12 mouse cellular contexts compared by ENCODE assay signal in the genomic region with DNA sequence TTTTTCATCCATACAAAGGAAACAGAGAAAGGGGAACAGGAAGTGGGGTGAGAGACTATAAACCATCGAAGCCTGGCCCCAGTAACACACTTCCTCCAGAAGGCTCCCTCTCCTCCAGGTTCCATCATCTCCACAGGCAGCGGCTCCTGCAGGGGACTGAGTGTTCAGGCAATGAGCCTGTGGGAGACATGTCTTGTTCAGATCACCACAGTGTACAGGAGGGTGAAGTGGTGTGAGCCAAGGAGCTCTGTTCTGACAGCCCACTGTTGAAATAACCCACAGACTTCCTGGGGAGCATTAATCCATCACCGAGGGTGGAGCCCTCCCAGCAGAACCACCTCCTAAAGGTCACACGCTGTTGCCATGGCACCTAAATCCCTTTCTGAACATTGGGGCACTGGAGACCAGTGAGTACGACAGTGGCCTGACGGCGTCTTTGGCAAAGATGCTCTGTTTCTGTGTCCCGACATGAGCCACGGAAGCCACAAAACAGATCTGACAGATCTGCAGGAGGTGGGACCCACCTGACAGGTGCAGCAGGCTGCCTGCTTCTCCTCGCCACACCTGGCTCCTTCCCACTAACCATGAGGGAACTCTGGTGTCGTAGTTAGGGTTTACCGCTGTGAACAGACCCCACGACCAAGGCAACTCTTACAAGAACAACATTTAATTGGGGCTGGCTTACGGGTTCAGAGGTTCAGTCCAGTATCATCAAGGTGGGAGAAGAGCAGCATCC.
DNase-seq lines count a peak whose midpoint lies in the region; ATAC-seq lines count a peak whose summit lies in the region.
"Had no signal": no experiment of that assay in that cellular context is flagged by ENCODE, and none has a peak within 500 bp of the region (broad histone marks: within the 10 kb centered on the region; RNA-seq: fewer than 3 reads in every experiment).

No protein-coding gene starts in this region.

- no peak overlapping the region for H3K4me3 ChIP-seq in hindbrain, embryonic 12.5 days
- H3K4me3 ChIP-seq in hindbrain, embryonic 13.5 days: no peak overlapping the region
- no peak overlapping the region for H3K4me3 ChIP-seq in stomach, embryonic 16.5 days (replicated peaks; ENCODE audit: low read length)
- H3K4me3 ChIP-seq in forebrain, embryonic 16.5 days (replicated peaks; ENCODE audit: low read length): no peak overlapping the region
- H3K4me3 ChIP-seq: gastrocnemius, adult 2 months; layer of hippocampus, adult 2 months had no signal

- no peak for ATAC-seq in hindbrain, embryonic 12.5 days (ENCODE audit: low FRiP score)
- ATAC-seq in hindbrain, embryonic 13.5 days (ENCODE audit: low FRiP score): no peak
- no peak for ATAC-seq in stomach, embryonic 16.5 days (ENCODE audit: insufficient read depth, low FRiP score)
- no peak for ATAC-seq in forebrain, embryonic 16.5 days

- no peaks in the 10 kb centered on the region for H3K36me3 ChIP-seq in hindbrain, embryonic 12.5 days
- H3K36me3 ChIP-seq in hindbrain, embryonic 13.5 days: no peaks in the 10 kb centered on the region
- H3K36me3 ChIP-seq in stomach, embryonic 16.5 days (ENCODE audit: control insufficient read depth, insufficient read depth, low read length): no peaks in the 10 kb centered on the region
- H3K36me3 ChIP-seq in forebrain, embryonic 16.5 days (ENCODE audit: control insufficient read depth, insufficient read depth): no peaks in the 10 kb centered on the region

- H3K9me3 ChIP-seq in hindbrain, embryonic 12.5 days (replicated peaks): no peaks in the 10 kb centered on the region
- H3K9me3 ChIP-seq in hindbrain, embryonic 13.5 days: no peaks in the 10 kb centered on the region
- H3K9me3 ChIP-seq in stomach, embryonic 16.5 days (replicated peaks; ENCODE audit: control insufficient read depth, low read length): no peaks in the 10 kb centered on the region
- no peaks in the 10 kb centered on the region for H3K9me3 ChIP-seq in forebrain, embryonic 16.5 days (ENCODE audit: control insufficient read depth, low read length)

- WGBS in hindbrain, embryonic 12.5 days: 75% methylated on average over 14 of the region's 14 CpGs
- WGBS in hindbrain, embryonic 13.5 days: 76% methylated on average over 14 of the region's 14 CpGs
- 60% methylated on average over 14 of the region's 14 CpGs for WGBS in stomach, embryonic 16.5 days
- whole genome bisulfite sequencing in forebrain, embryonic 16.5 days: 68% methylated on average over 14 of the region's 14 CpGs

- no peak overlapping the region for H3K4me2 ChIP-seq in hindbrain, embryonic 12.5 days (replicated peaks)
- H3K4me2 ChIP-seq in hindbrain, embryonic 13.5 days: no peak overlapping the region
- no peak overlapping the region for H3K4me2 ChIP-seq in stomach, embryonic 16.5 days (ENCODE audit: low read depth, low read length)
- no peak overlapping the region for H3K4me2 ChIP-seq in forebrain, embryonic 16.5 days (ENCODE audit: low read length)
- H3K4me2 ChIP-seq: hindbrain, embryonic 14.5 days had no signal

- peak; percentile 28 for DNase-seq in CD4-positive, CD25-positive, alpha-beta regulatory T cell, adult 2 months (ENCODE audit: low read depth, low spot score)
- peak; percentile 29 for DNase-seq in induced T-regulatory cell, adult 2 months (ENCODE audit: low read depth)
- no peak for DNase-seq in cerebellum, adult 18-20 months
- DNase-seq in testis, postnatal 14 days (ENCODE audit: low spot score): no peak
- DNase-seq: cerebellum, adult 2 months; gastrocnemius, adult 2 months had no signal

- no peaks in the 10 kb centered on the region for H3K27me3 ChIP-seq in hindbrain, embryonic 12.5 days
- H3K27me3 ChIP-seq in hindbrain, embryonic 13.5 days: no peaks in the 10 kb centered on the region
- no peaks in the 10 kb centered on the region for H3K27me3 ChIP-seq in stomach, embryonic 16.5 days (ENCODE audit: control insufficient read depth, insufficient read depth, low read length)
- H3K27me3 ChIP-seq in forebrain, embryonic 16.5 days (replicated peaks; ENCODE audit: control insufficient read depth, insufficient read depth, low read length): no peaks in the 10 kb centered on the region

- H3K4me1 ChIP-seq in hindbrain, embryonic 12.5 days: 0 out of 2 replicates have a peak, but pooled peaks cover under 1% of the 10 kb centered on the region
- H3K4me1 ChIP-seq in hindbrain, embryonic 13.5 days (replicated peaks): no peaks in the 10 kb centered on the region
- H3K4me1 ChIP-seq in stomach, embryonic 16.5 days (ENCODE audit: control insufficient read depth, insufficient read depth, low read length): peaks cover 23% of the 10 kb centered on the region
- no peaks in the 10 kb centered on the region for H3K4me1 ChIP-seq in forebrain, embryonic 16.5 days (replicated peaks; ENCODE audit: control insufficient read depth, insufficient read depth, low read length)

- H3K9ac ChIP-seq in hindbrain, embryonic 12.5 days: no peak overlapping the region
- no peak overlapping the region for H3K9ac ChIP-seq in hindbrain, embryonic 13.5 days
- H3K9ac ChIP-seq in stomach, embryonic 16.5 days (ENCODE audit: low read length): no peak overlapping the region
- H3K9ac ChIP-seq in forebrain, embryonic 16.5 days (replicated peaks; ENCODE audit: low read depth, low read length): no peak overlapping the region
- H3K9ac ChIP-seq: hindbrain, embryonic 14.5 days had no signal

- H3K27ac ChIP-seq in hindbrain, embryonic 12.5 days: 0 out of 2 replicates have a peak overlapping the region, but pooled peaks have one; percentile 7
- H3K27ac ChIP-seq in hindbrain, embryonic 13.5 days: no peak overlapping the region
- peak overlapping the region; percentile 74 for H3K27ac ChIP-seq in stomach, embryonic 16.5 days (ENCODE audit: low read length)
- no peak overlapping the region for H3K27ac ChIP-seq in forebrain, embryonic 16.5 days (ENCODE audit: low read length)
- H3K27ac ChIP-seq: gastrocnemius, adult 2 months; hindbrain, embryonic 14.5 days; layer of hippocampus, adult 2 months had no signal

Comparison
In these comparisons a context has a peak if more than half of its experiments do, and no peak if none do; other contexts are left out.
1. H3K27ac ChIP-seq: peak in hindbrain, embryonic 12.5 days (single experiment) and stomach, embryonic 16.5 days (single experiment); none in hindbrain, embryonic 13.5 days (single experiment) and forebrain, embryonic 16.5 days (single experiment).
2. DNase-seq: peak in CD4-positive, CD25-positive, alpha-beta regulatory T cell, adult 2 months (single experiment) and induced T-regulatory cell, adult 2 months (single experiment); none in cerebellum, adult 18-20 months (0 of 2) and testis, postnatal 14 days (single experiment).